Mouse (Mus musculus) liver, adult 10 weeks (tissue): ENCODE results near the gene Rlf. TPM values are rescaled to one million over a fixed set of nuclear protein-coding genes. Genes with fewer than 3 reads are reported as not detected.

Source experiments
- polyA plus RNA-seq: library from polyadenylated mRNA; stranded (reverse); fragments of 350-450 nt; fragmentation: Illumina TruSeq; extraction: RNeasy Lipid Tissue Mini Kit (QIAGEN cat#74804); gene quantifications from one replicate; pipeline ENCODE4 v1.2.3, GENCODE M21; 2014; ENCODE audit warnings: low read depth, low replicate concordance

Rlf gene
- polyA plus RNA-seq = 9.5 TPM

GRCm38 (mm10) chr4:121214793-121215304, at the start of gene Rlf:
Gene Rlf, minus strand, starts transcription at chr4:121215084.

GRCm38 (mm10) chr4:121109126-121109525, 105.8 kb downstream of the Rlf start, which contains the start of gene Tmco2:
Gene Tmco2, minus strand, starts transcription at chr4:121109226.

GRCm38 (mm10) chr4:121097650-121098378, 117.1 kb downstream of the Rlf start, which contains the start of gene Zmpste24:
Gene Zmpste24, minus strand, starts transcription at chr4:121098241.

Other genes starting within 250 kb of the Rlf start
- 24.1 TPM for gene Smap2, start 197.8 kb downstream of the Rlf start, polyA plus RNA-seq
- not detected for gene Col9a2, start 175.7 kb downstream of the Rlf start, polyA plus RNA-seq
- gene Zmpste24, start 116.8 kb downstream of the Rlf start, polyA plus RNA-seq = 89.1 TPM
- not detected for gene Tmco2, start 105.9 kb downstream of the Rlf start, polyA plus RNA-seq
- not detected for gene Gm12888, start 109.8 kb upstream of the Rlf start, polyA plus RNA-seq
- gene Gm12886, start 208.0 kb upstream of the Rlf start, polyA plus RNA-seq = not detected